Mouse (Mus musculus) heart, postnatal 36 days (tissue): ENCODE measurements around the gene Gbgt1. TPM values are rescaled to one million over a fixed set of nuclear protein-coding genes. Genes with fewer than 3 reads are reported as not detected.
"Not testable (repeated sequence)": the region's sequence is repeated elsewhere in the genome, so short reads cannot be mapped to it uniquely, and the experiment has no call there.

ENCODE experiments used
- DNase-seq, 2 experiments: peaks; one replicate each; pipeline ENCODE4 v3.0.0; 2021 to 2022
- intact Hi-C: fragments of 180-260 bp; cut with DNase I; formaldehyde crosslinking; loops from one replicate; pipeline ENCODE4 v1.15.1; 2025
- total RNA-seq, 2 experiments: library from RNA; stranded (reverse); gene quantifications; 2 replicates each; pipeline ENCODE4 v1.2.3; 2021

The Gbgt1 gene
- total RNA-seq, 2 experiments from 2014 or later = 2.6 to 3.7 TPM

DNA sequence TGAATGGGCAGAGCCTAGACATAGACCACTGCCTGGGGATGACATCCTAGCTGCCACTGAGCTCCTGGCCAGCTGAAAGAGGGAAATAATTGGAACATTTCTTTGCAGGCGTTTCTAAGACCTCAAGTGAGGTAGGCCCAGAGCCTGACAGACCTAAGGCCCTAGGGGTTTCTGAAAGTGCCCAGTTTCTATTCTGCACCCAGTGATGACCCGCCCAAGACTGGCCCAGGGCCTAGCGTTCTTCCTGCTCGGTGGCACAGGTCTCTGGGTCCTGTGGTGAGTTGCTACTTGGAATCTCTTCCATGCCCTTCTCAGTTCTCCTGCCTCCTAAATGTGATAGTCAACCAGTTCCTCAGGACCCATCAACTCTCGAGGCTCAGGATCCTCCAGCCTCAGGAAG lies 870 bp downstream of the Gbgt1 start:
- intact Hi-C loops = no loop called here
- DNase-seq = no peak

DNA sequence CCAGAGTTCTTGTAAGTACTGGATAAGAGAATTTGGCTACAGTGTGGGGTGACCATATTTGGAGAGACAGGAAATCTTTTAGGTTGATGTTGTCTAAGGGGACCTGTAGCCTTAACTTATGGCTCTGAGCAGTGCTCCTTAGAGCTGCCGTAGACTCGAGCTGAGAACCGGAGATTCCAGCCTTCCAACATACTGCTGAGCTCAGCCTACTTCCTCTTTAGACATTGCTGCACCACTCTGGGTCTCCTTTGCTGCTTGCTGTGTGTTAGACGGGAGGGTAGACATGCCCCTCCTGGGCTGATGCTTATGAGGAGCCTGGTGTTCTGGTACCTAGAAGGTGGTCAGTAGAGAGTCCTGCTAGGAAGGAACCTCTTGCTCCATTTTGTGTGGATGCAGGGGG lies 1.7 kb downstream of the Gbgt1 start:
- intact Hi-C loops = no loop called here
- DNase-seq = no peak

DNA sequence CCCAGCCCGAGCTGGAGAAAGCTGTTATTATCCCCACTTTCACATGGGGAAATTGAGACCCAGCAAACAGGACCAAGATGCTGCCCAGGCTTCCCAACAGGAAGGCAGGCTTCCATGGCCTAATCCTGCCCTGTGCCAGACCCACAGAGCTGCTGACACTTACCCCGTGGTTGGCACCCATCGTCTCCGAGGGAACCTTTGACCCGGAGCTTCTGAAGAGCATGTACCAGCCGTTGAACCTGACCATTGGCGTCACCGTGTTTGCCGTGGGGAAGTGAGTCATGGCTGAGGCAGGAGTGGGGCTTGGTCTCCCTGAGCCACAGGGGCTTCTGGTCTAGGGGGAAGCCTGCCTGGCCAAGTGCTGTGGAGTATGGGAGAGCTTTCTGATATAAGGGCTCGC lies 6.3 kb downstream of the Gbgt1 start:
- no peak for DNase-seq
- intact Hi-C loops = no loop called here

DNA sequence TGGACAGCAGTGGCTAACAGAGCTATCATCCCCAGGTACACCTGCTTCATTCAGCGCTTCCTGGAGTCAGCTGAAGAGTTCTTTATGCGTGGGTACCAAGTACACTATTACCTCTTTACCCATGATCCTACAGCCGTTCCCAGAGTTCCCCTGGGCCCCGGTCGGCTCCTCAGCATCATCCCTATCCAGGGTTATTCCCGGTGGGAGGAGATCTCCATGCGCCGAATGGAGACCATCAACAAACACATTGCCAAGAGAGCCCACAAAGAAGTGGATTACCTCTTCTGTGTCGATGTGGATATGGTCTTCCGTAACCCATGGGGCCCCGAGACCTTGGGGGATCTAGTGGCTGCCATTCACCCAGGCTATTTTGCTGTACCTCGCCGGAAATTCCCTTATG lies 8.0 kb downstream of the Gbgt1 start:
- intact Hi-C loops = no loop called here
- no peak for DNase-seq

DNA sequence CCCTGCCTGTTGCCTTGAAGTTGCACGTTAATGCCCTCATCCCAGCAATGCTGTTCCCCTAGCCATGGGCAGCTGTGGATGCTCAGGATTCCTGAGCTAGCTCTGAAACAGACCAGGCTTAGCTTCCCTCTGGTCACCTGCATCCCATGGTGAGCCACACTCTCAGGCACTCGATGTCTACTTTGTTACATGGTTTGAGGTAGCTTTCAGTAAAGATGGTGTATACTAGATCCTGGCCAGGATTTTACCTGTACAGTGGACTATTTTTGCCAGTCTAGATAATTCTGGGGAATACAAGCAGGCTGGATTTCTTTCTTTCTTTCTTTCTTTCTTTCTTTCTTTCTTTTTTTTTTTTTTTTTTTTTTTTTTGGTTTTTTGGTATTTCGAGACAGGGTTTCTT lies 9.1 kb downstream of the Gbgt1 start, which contains the start of gene Gm10134:
Gene Gm10134 (plus strand): TSS at position 301 of the 400 bp plus-strand sequence.
- intact Hi-C loops = no loop called here
- DNase-seq = no peak

DNA sequence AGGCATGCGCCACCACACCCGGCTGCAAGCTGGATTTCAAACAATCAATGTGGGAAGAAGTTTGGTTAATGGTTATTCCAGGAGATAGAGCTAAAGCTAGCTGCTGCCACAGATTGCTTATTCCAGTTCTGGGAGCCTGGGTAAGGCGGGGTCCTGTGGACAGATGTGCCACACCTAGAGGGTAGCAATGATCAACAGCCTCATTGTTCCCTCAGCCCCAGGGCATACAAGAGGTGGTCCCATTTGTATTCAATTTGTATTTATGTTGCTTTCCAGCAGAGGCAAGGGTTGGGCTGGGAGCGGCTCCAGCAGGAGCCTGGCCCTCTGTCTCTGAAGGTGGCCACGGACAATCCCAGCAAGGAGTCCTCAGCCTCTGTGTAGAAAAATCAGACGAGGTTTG lies 9.6 kb downstream of the Gbgt1 start:
- DNase-seq = no peak
- intact Hi-C loops = no loop called here

DNA sequence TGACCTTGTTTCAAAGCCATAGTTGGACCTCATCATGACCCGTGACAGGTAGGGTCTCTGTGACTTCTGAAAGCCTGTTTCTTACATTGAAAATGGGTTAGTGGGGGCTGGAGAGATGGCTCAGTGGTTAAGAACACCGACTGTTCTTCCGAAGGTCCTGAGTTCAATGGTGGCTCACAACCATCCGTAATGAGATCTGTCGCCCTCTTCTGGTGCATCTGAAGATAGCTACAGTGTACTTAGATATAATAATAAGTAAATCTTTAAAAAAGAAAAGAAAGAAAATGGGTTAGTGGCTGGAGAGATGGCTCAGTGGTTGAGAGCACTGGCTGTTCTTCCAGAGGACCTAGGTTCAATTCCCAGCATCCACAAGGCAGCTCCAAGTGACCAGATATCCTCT lies 14.9 kb downstream of the Gbgt1 start:
- DNase-seq, intact Hi-C loops: not testable (repeated sequence)

DNA sequence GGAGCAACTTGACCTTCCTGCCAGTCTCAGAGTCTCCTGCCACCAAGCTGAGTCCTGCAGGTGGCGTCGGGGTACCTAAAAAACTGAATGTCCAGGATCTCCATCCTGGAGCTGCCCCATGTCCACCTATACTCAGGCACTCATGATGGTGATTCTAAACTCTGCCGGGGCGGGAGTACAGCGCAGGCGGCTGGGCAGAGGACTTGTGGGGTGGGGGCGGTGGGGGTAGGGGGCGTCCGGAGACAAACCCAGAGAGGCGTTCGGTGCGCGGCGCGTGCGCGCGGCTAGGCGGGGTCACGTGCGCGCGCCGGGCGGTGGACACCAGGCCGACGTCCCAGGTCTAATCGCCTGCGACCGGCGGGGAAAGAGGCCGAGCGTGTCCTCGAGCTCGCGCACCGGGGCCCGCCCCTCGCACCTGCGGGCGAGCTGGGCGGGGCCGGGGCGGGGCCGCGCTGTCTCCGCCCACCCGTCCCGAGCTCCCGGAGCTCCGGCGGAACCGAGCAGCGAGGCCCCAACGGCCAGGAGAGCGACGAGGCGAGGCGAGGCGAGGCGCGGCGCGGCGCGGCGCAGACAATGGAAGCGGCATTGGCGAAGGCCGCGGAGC lies 16.2 kb downstream of the Gbgt1 start, which contains the start of gene Ralgds:
Gene Ralgds (plus strand): TSS at position 328 of the 604 bp plus-strand sequence.
- peak; percentile 40 to 42 for DNase-seq
- intact Hi-C loops = no loop called here

DNA sequence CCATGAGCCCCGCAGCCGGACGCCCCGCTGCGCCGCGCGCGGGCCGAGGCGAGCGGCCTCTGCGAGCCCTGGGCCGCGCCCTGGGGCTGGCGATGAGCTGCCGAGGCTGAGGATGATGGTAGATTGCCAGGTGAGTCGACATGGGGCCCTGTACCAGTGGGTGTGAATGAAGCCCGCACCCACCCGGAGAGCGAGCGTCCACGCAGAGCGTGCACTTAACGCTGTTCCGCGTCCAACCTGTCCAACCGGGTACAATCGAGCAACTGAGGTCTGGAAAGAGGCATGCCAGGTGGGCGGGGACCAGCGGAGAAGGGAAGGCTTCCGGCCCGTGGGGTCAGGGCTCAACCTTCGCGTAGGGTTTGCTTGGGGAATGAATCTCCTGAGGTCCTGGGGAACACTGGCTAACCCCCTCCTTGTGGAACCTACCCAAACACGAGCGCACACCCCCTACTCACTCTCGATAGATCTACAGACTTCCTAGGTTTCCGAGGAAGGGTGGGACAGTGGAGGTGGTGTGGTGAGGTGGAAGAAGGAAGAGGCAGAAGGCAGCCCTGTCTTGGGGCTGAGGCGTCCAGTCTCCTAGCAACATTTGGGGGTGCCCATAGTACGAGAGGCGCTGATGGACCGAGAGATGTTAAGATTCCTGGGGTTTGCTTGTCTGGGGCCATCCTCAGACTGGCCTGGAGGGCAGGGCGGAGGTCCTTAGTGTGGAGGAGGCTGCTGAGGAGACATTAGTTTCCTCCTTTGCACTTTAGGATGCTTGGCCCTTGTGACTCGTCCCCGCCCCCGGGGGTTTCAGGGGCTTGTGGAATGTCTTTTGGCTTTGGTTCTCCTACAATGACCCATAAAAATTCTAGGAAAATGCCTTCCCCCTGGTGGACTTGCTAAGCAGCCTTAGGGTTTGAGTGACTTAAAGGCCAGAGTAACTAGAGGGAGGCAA lies 17.0 kb downstream of the Gbgt1 start:
- intact Hi-C loops = loop anchor here (1.0 kb wide), 2 partner anchors 35 to 72 kb away; no protein-coding TSS in a partner anchor
- peak; percentile 26 to 32 for DNase-seq

DNA sequence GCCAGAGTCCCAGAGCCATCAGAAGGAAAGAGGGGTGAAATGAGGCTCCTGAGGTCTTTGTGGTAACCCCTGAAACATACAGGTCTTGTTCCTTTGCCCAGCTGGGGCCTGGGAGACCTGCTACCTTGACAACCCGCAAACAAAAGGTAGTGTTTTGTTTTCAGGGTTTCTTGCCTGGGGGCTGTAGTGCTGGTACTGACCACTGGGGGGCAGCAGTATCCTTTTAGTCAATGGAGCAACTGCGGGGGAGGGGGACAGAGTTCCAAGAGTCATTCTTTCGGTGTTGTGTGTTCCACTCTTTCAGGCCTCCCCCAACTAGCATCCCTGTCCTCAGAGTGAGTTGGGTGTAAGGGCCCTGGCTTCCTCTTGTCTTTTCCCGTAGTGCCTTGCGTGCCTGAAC lies 17.8 kb downstream of the Gbgt1 start:
- intact Hi-C loops = loop anchor here (1.0 kb wide), 2 partner anchors 34 to 71 kb away; no protein-coding TSS in a partner anchor
- peak; percentile 83 to 90 for DNase-seq

DNA sequence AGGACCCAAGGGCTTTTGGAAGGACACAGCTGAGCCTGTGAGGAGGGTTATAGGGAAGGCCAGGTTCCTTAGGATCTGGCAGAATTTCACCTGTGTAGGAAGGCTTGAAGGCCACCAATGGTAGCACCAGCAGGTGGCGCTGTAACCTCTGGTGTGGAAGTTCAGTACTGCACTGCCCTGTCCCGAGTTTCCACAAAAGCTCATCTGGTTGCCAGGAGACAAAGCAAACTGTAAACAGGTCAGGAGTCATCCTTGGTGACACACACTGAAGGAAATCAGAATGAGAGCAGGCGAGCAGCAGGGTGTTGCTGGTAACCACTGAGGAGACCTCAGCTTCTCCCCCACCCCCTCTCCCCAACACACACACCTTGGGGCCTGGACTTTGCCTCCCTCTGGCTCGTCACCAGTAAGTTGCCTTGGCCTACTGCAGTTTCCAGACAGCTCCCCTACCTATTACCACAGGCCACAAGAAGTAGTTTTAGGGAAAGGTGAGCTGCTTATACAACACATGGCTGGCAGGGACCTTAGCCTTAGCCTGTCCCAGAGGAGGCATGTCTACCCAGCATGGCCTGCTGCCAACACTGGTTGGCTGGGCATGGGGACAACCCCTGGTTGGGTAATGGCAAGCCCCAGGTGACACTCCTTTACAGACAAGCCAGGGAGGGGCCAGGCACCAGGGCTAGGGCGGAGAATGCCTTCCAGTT lies 20.7 kb downstream of the Gbgt1 start:
- peak; percentile 82 to 91 for DNase-seq

DNA sequence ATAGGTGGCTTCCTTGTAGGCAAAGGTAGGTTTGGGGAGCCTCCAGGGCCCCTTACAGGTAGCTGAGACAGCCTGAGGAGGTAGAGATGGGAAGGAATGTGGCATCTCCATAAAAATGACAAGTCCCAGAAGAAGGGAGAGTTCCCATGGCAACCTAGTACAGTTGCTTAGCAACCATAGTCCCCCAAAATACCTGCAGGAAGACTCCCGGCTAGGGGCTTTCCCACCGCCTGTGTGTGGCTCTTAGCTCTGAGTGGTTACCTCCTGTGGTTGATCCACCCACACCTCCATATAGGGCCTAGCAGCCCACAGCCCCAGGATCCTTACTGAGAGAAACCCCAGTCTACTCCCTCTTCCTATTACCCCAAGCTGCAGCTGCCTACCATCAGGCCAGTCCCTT lies 21.5 kb downstream of the Gbgt1 start:
- no peak for DNase-seq
- intact Hi-C loops = no loop called here

More for the DNA sequence above, 20.7 kb downstream of the Gbgt1 start:
- intact Hi-C loops = no loop called here

DNA sequence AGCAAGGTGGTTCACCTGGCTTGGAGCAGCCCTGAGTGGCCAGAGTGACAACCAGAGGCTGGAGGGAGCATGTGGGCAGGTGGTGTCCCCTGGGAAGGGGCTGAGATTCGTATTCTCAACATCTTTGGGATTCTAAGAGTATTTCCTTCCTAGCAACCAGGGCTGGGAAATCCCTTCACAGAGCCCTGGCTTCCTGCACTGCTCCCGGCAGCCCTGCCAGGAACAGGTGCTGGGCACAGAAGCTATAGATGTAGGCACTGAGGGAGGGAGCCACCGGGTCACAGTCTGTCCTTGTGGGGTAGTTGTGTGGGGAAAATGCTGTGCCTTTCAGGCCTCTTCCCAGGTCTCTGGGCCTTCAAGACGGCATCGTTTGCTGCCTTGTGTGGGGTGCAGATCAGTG lies 23.9 kb downstream of the Gbgt1 start:
- no peak for DNase-seq

DNA sequence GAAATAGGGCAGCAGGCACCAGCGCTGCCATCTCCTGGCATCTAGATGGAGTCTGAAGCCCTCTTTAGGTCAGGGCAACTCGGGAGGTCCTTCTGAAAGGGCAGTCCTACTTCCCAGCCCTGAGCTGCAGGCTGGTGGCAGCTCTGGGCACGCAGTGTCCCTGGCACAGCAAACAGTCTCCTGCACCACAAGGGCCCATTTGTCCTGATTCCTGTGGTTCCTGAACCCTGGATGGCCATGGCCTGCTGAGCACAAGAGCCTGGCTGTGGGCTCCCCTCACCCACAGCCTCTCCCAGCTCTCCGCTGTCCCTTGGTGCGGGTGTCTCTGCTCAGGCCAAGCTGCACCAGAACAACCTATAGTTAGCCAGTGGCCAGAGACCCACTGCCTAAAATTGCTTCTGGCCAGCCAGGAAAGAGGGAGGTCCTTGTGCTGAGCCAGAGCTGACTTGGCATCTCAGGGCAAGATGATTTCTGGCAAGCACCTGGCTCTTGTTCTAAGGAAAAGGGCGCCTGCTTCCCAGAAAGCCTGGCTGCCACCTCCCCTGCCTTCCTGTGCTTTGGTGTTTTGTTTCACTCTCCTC lies 25.0 kb downstream of the Gbgt1 start:
- intact Hi-C loops = no loop called here

More for the DNA sequence above, 23.9 kb downstream of the Gbgt1 start:
- intact Hi-C loops = no loop called here

DNA sequence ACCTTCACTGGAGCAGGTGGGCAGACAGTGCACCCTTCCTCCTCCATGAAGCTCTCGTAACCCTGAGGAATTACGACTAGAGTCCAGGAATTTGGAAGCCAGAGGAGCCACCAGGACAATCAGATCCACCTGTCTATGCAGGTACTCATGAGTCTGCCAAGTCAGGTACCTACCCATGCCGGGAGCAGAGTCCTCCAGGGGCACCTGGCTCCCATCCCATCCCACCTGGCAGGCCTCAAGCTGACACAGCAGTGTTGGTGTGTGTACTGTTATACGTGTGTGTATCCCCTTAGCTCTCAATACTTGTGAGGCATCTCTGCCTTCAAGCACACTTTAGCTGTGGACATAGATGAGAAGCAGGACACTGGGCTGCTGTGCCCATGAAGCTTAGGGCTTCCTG lies 25.5 kb downstream of the Gbgt1 start:
- intact Hi-C loops = no loop called here
- DNase-seq = no peak

More for the DNA sequence above, 25.0 kb downstream of the Gbgt1 start:
- DNase-seq = no peak

DNA sequence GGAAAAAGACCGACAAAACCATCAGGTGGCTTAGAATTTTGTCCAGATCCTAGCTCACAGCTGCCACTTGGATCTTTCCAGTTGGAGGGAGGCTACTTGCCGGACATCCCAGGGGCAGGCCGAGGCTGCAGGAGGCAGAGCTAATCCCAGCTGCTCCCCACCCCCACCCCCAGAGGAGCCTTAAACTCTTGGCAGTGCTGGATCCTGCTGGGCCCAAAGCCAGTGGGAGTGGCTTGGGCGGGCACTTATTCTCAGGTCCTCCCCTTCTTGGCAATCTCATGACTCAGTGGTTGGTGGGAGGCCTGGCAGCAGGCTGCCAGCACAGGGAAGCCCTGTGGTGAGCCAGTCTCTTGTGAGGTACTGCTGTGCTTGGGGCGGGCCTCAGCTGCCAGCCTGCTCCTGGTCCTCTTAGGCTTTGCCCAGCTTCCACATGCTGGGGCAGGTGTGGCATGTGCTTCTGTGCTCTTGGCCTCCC lies 27.0 kb downstream of the Gbgt1 start:
- peak; percentile 83 to 85 for DNase-seq
- intact Hi-C loops = no loop called here

DNA sequence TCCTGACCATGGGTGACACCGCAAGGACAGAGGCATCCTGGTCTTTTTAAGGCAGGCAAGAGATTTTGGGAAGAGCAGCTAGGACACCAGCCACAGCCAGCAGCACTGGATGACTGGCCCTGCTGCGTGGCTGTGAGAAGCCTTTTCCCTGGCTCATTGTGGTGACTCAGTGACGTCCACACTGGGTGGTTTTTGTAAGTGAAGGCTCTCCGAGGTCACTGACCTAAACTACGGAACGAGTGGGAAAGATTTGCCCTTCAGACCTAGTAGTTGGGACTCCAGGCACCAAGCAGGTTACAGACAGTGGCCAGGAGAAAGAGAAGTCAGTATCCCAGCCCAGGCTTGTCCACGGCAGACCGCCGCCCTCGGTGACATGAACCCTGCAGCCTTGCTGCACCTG lies 27.7 kb downstream of the Gbgt1 start:
- intact Hi-C loops = no loop called here
- no peak for DNase-seq

DNA sequence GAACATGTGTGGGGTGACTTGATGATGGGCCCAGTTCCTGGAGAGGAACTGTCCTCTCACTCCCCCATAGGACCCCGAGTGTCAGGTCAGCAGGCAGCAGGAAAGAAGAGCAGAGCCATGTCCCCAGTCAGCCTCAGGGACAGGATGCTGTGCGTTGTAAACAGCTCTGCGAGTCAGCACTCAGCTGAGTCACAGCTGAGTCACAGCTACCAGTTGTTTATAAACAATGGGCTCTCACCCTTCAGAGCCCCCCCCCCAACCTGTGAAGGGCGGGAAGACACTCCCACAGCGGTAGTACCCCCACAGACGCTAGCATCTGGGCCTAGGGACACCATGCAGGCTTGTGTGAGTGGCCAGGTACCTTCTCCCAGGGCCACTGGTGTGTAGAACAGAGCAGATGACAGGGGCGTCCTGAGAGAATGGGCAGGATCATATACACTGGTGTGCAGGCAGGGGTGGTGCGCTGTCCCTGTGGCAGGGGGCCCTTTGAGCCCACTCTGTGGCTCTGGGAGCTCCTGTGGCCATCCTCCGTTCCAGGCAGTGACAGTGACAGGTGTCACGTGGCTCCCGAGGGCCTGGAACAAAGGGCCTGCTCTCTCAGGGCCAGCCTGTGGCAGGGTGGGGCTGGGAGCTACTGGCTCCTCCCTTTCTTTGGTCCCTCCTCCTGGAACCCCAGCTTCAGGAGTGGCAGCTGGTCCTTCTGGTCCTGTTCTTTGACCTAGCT lies 28.7 kb downstream of the Gbgt1 start:
- intact Hi-C loops = no loop called here
- DNase-seq = peak; percentile 73 to 75

DNA sequence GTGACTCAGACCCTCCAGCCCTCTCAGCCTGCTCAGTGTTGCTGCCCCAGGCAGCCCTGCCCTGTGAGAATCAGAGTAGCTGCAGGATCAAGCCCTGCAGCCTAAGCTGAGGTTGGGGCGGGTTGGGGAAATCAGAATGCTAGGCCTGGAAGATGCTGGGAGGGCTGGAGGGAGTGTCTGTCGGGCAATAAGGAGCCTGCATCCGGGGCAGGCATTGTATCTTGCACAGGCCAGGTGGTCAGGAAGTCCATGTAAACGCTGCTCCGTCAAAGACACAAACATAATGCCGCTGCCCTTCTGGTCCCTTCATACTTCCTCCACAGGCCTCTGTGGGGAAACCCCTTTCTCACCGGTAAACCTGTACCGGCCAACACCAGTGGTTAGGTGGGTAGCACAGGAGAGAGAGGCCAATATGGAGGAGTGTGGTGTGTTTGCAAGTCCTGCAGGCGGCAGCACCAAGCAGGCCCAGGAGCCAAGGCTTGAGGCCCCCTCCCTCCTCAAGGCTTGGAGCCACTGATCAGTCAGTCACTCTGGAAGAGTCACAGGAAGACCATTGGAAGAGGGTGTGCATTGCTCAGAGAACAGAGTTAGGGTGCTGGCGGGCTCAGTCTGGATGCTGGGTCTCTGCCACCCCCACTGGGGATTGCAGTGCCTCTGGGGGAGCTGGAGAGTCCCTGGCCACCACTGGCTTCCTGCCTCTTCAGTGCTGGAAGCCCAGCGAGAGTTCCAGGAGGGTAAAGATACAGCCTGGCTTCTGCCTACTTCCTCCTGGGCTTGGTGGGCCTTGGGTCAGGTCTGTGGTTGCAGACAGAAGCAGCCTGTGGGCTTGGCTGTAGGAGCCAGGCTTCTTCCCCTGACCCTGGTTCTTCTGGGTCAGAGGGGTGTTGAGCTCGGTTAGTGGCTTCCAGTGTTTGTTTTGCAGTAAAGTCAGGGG lies 29.5 kb downstream of the Gbgt1 start:
- intact Hi-C loops = no loop called here
- DNase-seq = peak in 1 of 2 experiments; percentile 27
